Mouse (Mus musculus) hindbrain, embryonic 10.5 days (tissue): ENCODE results near the gene Fat2. TPM values are rescaled to one million over a fixed set of nuclear protein-coding genes. Genes with fewer than 3 reads are reported as not detected.

Experiments
- DNase-seq: peaks from one replicate; pipeline ENCODE4 v3.0.0-alpha.2; 2017; ENCODE audit warnings: low spot score
- H3K27ac ChIP-seq: fragments of 300-500 bp; sonication (generic); 2 replicates; pipeline ENCODE4 v1.5.1; 2016; ENCODE audit warnings: mild to moderate bottlenecking, moderate library complexity
- H3K27me3 ChIP-seq: fragments of 300-500 bp; sonication (generic); 2 replicates; pipeline ENCODE4 v1.6.1; 2016; ENCODE audit warnings: mild to moderate bottlenecking; ENCODE audit not compliant: poor library complexity, insufficient read depth, severe bottlenecking
- H3K36me3 ChIP-seq: fragments of 300-500 bp; sonication (generic); 2 replicates; pipeline ENCODE4 v1.6.1; 2016; ENCODE audit warnings: mild to moderate bottlenecking, moderate library complexity
- H3K4me1 ChIP-seq: fragments of 300-500 bp; sonication (generic); replicated peaks from 2 replicates; pipeline ENCODE4 v1.6.1; 2016; ENCODE audit warnings: mild to moderate bottlenecking
- H3K4me3 ChIP-seq: fragments of 300-500 bp; sonication (generic); 2 replicates; pipeline ENCODE4 v1.5.1; 2016; ENCODE audit warnings: mild to moderate bottlenecking, moderate library complexity
- H3K9me3 ChIP-seq: fragments of 300-500 bp; sonication (generic); 2 replicates; pipeline ENCODE4 v1.6.1; 2016; ENCODE audit warnings: mild to moderate bottlenecking, moderate library complexity
- WGBS: fragments of 180-500 bp; shearing (Covaris S2); methylation state at CpG from one replicate; pipeline ENCODE4 v1.1.7; 2016; 5-methylcytosine and 5-hydroxymethylcytosine counted together
- polyA plus RNA-seq: library from polyadenylated mRNA; unstranded; fragments of >200 nt; fragmentation: Nextera tagmentation; extraction: Ambion mirVana; gene quantifications from 2 replicates; pipeline ENCODE4 v1.2.1, GENCODE M21; 2016

Gene Fat2
- polyA plus RNA-seq, 1 experiment from 2014 or later, result 0.01 TPM

DNA sequence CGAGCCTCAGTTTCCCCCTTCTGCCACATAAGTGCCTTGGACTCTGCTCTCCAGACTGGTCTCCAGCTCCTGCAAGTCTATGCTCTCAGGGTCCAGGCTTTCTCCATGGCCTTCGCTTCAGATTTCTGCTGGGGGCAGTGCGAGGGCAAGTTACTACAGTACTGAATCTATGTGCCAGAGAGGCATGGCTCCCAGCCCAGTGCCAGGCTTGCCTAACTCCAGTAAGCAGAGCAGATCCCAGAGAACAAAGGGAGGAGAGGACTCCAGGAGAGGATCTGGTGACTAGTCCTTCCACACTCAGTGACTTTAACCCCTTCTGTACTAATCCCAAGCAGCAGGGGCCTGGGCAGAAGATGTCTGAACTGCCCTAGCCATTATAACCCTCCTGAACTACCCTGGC is 28.3 kb upstream of the Fat2 start:
- no peaks in the 10 kb centered on the region for H3K36me3 ChIP-seq
- no peaks in the 10 kb centered on the region for H3K27me3 ChIP-seq
- peaks cover 10% of the 10 kb centered on the region; the same call in 1 of the 2 replicates for H3K4me1 ChIP-seq
- WGBS, result 91% methylated on average over 3 of the region's 3 CpGs
- DNase-seq, result no peak
- H3K4me3 ChIP-seq, result no peak overlapping the region
- no peak overlapping the region for H3K27ac ChIP-seq
- H3K9me3 ChIP-seq, result no peaks in the 10 kb centered on the region

DNA sequence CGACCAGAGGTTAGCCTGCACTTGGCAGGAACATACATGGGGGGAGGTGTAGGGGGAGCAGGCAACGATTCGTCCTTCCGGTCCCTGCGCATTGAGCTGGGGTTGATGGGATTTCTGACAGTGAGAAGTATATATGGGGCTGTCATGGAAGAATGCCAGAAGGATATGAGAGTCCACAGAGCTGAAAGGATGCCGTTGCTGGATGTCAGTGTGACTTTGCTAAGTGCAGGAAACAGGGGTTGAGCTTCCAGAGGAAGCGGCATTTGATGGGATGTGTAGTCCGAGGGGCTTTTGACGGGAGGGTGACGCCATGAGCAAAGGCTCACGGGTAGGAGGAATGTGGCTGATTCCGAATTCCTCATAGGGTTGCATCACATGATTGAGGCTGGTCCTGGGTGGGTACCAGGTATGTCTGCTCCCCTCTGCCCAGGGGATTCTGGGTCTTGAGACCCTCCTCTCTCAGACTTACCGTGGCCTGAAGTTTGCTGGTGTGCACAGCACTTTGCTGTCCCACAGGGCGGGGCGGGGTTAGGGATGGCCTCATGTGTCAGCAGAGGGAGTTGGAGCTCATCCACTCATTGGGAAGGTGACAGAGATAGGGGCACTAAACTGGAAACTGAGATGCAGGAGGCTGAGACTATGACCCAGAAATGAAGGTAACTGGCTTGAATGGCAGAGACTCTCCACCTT is 21.9 kb upstream of the Fat2 start:
- no peak for DNase-seq
- Histone ChIP-seq H3K27ac (no peak overlapping the region), H3K4me1 (peaks cover 6% of the 10 kb centered on the region; the same call in 1 of the 2 replicates), H3K27me3 (no peaks in the 10 kb centered on the region), H3K9me3 (no peaks in the 10 kb centered on the region), H3K36me3 (no peaks in the 10 kb centered on the region), H3K4me3 (no peak overlapping the region)
- WGBS, result 88% methylated on average over 15 of the region's 15 CpGs

DNA sequence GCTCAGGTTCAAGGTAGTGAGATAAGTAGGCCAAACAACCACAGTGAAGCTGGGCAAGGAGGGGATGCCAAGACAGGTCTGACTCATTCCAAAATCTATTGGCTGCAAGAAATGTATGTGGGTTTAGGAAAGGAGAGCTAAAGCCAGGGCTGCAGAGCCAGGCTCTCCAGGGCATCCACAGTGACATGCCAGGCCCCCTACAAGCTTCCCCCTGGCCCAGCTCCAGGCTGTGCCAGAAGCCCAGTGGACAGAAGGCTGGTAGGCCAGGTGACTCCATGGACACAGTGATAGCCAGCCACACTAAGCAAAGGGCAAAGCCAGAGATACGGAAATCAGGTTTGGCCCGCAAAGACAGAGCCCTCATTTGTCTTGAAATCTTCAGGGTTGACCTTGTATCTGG is 20.5 kb upstream of the Fat2 start:
- Histone ChIP-seq H3K4me3 (no peak overlapping the region), H3K27ac (no peak overlapping the region), H3K27me3 (no peaks in the 10 kb centered on the region), H3K36me3 (no peaks in the 10 kb centered on the region), H3K4me1 (peaks cover 6% of the 10 kb centered on the region; the same call in 1 of the 2 replicates), H3K9me3 (no peaks in the 10 kb centered on the region)
- 87% methylated on average over 2 of the region's 2 CpGs for WGBS
- no peak for DNase-seq

DNA sequence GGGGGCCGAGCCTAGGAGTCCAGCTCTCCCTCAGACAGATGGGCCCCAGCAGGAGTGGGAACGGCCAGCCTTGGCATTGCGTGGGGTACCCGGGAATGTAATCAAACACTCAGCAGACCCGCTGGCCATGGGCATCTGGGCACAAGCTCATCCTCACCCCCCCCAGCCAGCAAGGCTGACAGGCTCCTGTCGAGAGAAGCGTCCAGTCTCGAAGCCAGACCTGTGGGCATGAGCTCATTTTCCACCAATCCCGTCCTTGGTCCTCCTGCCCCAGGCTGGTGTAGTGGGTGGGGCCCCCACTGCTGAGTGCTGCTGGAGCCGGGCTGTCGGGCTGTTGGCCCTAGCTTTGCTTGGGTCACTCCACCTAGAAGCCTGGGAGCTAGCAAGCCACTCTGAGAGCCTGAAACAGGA is 5.6 kb upstream of the Fat2 start:
- no peak overlapping the region for H3K4me3 ChIP-seq
- WGBS, result 72% methylated on average over 11 of the region's 11 CpGs

DNA sequence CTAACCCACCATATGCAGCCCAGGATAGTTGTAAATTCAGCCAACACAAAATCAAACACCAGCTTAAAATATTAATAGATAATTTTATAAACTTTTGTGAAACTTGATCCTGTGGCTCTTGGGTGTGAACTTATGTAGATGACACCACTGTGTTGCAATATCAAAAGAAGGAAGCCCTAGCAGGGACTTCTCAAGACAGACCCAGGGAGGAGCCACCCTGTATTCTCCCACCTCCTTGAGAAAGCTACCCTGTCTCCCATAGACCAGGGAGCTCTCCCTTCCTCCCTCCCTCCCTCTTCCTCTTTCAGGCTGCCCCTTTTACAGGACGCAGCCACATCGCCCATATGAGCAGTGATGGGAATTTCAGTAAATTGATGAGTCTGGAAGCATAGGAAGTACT is 4.4 kb upstream of the Fat2 start:
- Histone ChIP-seq H3K9me3 (no peaks in the 10 kb centered on the region), H3K27ac (no peak overlapping the region), H3K27me3 (no peaks in the 10 kb centered on the region), H3K4me1 (0 out of 2 replicates have a peak, but pooled peaks cover 4% of the 10 kb centered on the region), H3K36me3 (no peaks in the 10 kb centered on the region), H3K4me3 (no peak overlapping the region)
- 87% methylated on average over 2 of the region's 2 CpGs for WGBS
- no peak for DNase-seq

More for the DNA sequence above, 5.6 kb upstream of the Fat2 start:
- H3K4me1 ChIP-seq, result no peaks in the 10 kb centered on the region
- no peak overlapping the region for H3K27ac ChIP-seq
- DNase-seq, result no peak
- no peaks in the 10 kb centered on the region for H3K36me3 ChIP-seq
- H3K9me3 ChIP-seq, result no peaks in the 10 kb centered on the region
- H3K27me3 ChIP-seq, result no peaks in the 10 kb centered on the region

DNA sequence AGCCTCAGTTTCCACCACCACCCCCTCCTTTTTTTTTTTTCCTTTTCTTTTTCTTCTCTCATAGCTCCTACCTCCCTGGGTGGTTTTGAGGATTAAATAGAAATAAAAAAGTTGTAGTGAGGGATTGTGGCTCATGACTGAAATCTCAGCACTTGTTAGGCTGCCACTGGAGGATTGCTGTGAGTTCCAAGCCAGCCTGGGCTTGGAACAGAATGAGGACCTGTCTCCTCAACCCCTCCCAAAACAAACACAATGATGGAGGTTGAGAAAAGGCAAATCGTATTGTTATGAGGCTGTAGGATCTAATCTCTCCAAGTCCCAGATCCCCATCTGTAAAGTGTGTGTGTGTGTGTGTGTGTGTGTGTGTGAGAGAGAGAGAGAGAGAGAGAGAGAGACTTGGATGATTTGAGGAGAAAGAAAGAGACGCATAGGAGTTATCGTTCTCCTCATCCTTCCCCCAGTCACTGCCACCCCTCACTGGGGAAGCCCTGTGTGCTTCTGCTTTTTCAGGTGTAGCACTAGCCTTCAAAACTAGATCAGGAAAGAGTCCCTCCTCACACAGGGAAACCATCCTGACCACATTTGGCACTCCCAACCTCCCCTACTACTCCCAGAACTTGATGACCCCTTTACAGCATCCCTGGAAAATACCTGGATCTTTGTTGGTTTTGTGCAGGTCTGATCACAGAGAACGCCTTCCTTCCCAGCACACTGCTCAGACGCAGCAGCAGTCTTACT is 837 bp upstream of the Fat2 start:
- no peaks in the 10 kb centered on the region for H3K27me3 ChIP-seq
- no peak for DNase-seq
- H3K27ac ChIP-seq, result no peak overlapping the region
- H3K36me3 ChIP-seq, result no peaks in the 10 kb centered on the region
- 83% methylated on average over 5 of the region's 5 CpGs for WGBS
- H3K4me3 ChIP-seq, result no peak overlapping the region
- no peaks in the 10 kb centered on the region for H3K9me3 ChIP-seq
- H3K4me1 ChIP-seq, result 0 out of 2 replicates have a peak, but pooled peaks cover 4% of the 10 kb centered on the region

DNA sequence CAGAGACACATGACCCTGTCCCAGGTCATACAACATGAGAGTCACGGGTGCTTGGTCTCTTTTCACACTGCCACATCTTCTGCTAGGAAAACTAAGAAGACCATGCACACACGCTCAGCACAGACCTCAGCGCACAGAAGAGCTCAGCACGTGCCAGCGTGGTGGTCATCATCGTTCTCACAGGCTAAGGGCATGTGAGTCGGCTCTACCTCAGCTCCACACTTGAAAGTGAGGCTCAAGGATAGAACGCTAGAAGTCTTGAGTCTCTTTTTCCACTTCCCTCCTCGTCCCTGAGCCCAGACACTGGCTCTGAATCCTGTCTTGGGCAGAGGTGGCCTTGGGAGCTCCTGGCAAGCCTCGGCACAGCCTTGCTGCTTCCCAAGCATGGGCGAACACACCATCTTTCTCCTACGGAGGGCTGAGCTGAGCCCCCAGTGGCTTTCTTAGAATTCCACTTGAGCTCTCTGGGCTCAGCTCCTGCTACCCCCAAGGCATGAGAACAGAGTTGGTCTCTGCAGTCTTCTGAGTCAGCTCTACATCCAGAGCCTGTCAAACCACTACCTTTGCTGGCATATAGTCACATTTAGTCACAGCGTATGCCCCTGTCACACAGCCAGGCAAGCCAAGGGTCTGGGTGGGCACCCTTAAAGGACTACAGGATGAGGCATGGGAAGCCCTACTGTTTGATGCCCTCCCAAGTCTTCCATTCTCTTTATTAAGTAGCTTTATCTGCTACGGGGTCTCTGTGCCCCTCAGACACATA is 869 bp downstream of the Fat2 start:
- 88% methylated on average over 14 of the region's 14 CpGs for WGBS
- H3K27me3 ChIP-seq, result no peaks in the 10 kb centered on the region
- H3K27ac ChIP-seq, result no peak overlapping the region
- DNase-seq, result no peak
- H3K4me3 ChIP-seq, result no peak overlapping the region
- H3K4me1 ChIP-seq, result 0 out of 2 replicates have a peak, but pooled peaks cover 4% of the 10 kb centered on the region
- H3K9me3 ChIP-seq, result no peaks in the 10 kb centered on the region
- H3K36me3 ChIP-seq, result no peaks in the 10 kb centered on the region

DNA sequence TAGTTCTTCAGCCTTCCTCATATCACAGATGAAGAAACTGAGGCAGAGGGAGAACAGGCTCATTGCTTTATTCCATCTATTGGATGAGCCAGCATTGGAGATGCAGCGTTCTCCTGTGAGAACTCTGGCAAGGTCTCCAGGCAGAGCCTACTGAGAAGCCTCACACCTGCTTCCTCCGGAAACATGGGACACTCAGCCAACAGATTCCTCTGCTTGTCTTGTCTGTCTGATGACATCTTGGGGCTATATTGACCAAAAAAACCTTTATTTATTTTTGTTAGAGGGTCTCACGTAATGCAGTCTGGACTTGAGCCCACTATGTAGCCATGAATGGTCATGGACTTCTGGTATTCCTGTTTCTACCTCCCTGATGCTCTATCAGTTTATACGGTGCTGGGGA is 1.8 kb downstream of the Fat2 start:
- H3K4me1 ChIP-seq, result 0 out of 2 replicates have a peak, but pooled peaks cover 4% of the 10 kb centered on the region
- no peak overlapping the region for H3K4me3 ChIP-seq
- no peaks in the 10 kb centered on the region for H3K36me3 ChIP-seq
- DNase-seq, result no peak
- H3K27ac ChIP-seq, result no peak overlapping the region
- H3K9me3 ChIP-seq, result no peaks in the 10 kb centered on the region
- no peaks in the 10 kb centered on the region for H3K27me3 ChIP-seq
- 92% methylated on average over 4 of the region's 4 CpGs for WGBS

DNA sequence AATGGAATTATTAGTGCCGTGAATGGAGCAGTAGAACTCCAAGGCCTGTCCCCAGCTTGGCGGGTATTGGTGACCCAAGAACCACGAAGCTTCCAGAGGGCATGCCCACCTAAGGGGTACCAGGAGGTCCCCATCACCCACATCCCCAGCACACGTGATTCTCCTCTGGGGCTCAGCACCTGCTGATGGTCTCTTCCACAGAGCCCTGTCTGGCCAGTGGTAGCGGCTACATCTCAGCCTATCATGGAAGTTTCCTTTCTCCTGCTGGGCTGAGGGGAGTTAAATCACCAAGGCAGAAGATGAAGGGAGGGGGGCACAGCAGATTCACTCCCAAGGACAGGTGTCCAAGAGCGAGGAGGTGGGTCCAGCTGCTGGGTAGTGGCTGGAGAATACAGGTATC is 2.3 kb downstream of the Fat2 start:
- Histone ChIP-seq H3K4me3 (no peak overlapping the region), H3K9me3 (no peaks in the 10 kb centered on the region), H3K36me3 (no peaks in the 10 kb centered on the region), H3K27me3 (no peaks in the 10 kb centered on the region), H3K27ac (no peak overlapping the region), H3K4me1 (0 out of 2 replicates have a peak, but pooled peaks cover 4% of the 10 kb centered on the region)
- DNase-seq, result no peak
- 89% methylated on average over 6 of the region's 6 CpGs for WGBS

DNA sequence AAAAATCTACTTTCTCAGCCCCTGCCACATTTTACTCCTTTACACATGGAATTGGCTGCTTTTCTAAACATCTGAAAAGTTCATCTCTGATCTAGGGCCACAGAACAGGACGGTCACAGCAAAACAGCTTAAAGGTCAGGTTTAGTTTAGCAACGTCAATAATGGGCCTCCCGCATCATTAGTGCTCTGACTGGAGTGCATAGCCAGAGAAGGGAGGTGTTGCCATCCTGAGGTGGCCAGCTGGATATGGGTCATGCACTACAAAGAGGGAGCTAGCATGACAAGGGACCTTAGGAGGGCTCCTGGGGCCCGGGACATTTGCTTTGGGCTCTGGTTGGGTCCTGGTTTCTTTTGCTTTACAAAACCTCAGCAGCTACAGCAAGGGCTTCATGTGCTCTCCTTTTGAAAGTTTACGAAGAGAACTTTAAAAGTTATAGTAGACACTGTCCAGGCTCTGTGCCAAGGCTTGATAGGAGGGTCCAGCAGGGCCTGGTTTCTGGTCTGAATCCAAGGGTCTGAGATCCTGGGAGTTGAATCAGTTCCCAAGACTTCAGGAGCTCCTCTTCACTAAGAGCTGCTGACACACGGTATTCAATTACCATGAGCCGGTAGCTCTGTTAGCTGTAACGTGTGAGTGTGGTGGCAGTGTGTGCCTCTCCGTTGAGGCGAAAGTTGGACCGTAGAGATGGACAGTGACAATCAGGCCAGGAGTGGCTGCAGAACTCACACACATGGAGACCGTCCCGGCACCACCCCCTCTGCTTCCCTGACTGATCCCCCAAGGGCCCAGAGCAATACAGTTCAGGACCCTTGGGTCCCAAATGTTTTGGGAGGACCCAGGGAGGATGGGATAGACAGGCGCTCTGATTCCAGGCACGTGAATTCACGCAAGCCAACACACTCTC is 6.2 kb downstream of the Fat2 start:
- H3K4me3 ChIP-seq, result no peak overlapping the region
- H3K27ac ChIP-seq, result no peak overlapping the region
- no peaks in the 10 kb centered on the region for H3K36me3 ChIP-seq
- no peaks in the 10 kb centered on the region for H3K4me1 ChIP-seq
- no peaks in the 10 kb centered on the region for H3K9me3 ChIP-seq
- DNase-seq, result no peak
- no peaks in the 10 kb centered on the region for H3K27me3 ChIP-seq
- 88% methylated on average over 16 of the region's 16 CpGs for WGBS

DNA sequence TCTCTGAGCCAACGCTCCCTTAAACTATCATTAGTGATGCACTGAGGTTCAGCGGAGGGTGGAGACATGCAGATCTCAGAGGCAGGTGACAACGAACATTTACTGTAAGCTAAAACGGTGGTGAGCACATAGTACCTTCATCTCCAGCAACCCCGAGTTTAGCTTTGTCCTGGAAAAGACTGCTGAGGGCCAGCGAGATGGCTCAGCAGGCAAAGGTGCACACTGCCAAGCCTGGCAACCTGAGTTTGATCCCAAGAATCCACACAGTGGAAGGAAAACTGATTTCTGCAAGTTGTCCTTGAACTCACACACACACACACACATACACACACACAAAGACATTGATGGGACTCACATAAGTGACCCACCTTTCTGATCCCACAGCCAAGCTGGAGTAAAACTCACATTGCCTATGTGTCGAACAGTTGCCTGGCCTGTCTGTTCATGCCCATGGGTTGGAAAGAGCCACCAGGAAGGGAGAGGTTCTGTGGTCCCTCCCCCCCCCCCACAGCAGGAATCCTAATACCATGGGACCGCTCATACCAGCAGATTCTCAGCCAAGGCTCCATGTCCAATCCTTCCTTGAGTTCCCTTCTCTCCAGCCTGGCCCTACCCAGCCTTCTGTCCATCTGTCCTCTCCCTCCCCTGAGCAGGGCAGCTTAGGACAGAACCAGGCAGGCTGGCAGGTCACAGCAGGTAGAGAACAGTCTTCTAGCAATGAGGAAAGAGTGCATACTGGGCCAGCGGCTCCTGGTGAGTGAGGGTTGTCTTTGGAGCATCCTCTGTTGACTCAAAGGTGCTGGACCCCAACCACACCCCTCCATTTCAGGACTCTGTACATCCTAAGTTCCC is 8.6 kb downstream of the Fat2 start:
- H3K27ac ChIP-seq, result no peak overlapping the region
- no peaks in the 10 kb centered on the region for H3K4me1 ChIP-seq
- no peak for DNase-seq
- 87% methylated on average over 9 of the region's 9 CpGs for WGBS
- H3K36me3 ChIP-seq, result no peaks in the 10 kb centered on the region
- H3K27me3 ChIP-seq, result no peaks in the 10 kb centered on the region
- no peak overlapping the region for H3K4me3 ChIP-seq
- H3K9me3 ChIP-seq, result no peaks in the 10 kb centered on the region
